Mouse (Mus musculus) stomach, postnatal 0 days (tissue): ENCODE results near the gene Lsm2.

ENCODE experiments used
- CTCF ChIP-seq: IDR thresholded peaks from 2 replicates; pipeline ENCODE4 v1.5.1; 2016; ENCODE audit warnings: antibody characterized with exemption, low read depth, mild to moderate bottlenecking, moderate library complexity
- EP300 ChIP-seq: optimal IDR thresholded peaks from 2 replicates; pipeline ENCODE3; 2016; ENCODE audit warnings: antibody characterized with exemption

- TF ChIP-seq CTCF = no peak
- no peak for TF ChIP-seq EP300
Measured at GRCm38 (mm10) chr17:34978239-34978638, 3.4 kb upstream of the Lsm2 start.
